Mouse (Mus musculus) spleen, adult 2 months (tissue): ENCODE results near the gene Rnf223. TPM values are rescaled to one million over a fixed set of nuclear protein-coding genes. Genes with fewer than 3 reads are reported as not detected.
"Not testable (repeated sequence)": the region's sequence is repeated elsewhere in the genome, so short reads cannot be mapped to it uniquely, and the experiment has no call there.

Experiments
- DNase-seq, 2 experiments: peaks; one replicate each; pipeline versions ENCODE4 v3.0.0 to v3.0.0-alpha.2; 2012 to 2021; ENCODE audit warnings: low spot score in 2 of 2, low read depth in 1 of 2
- H3K27ac ChIP-seq: fragments of 200-500 bp; 2 replicates; pipeline ENCODE4 v1.5.1; 2012; ENCODE audit warnings: low read length, inconsistent platforms; ENCODE audit not compliant: insufficient read depth
- H3K27me3 ChIP-seq: fragments of 200-500 bp; 2 replicates; pipeline ENCODE4 v1.6.1; 2012; ENCODE audit warnings: mild to moderate bottlenecking, moderate library complexity, low read length, inconsistent platforms; ENCODE audit not compliant: control insufficient read depth, insufficient read depth
- H3K36me3 ChIP-seq: fragments of 200-500 bp; 2 replicates; pipeline ENCODE4 v1.6.1; 2012; ENCODE audit warnings: mild to moderate bottlenecking, low read length, inconsistent platforms; ENCODE audit not compliant: control insufficient read depth, insufficient read depth
- H3K4me1 ChIP-seq: fragments of 200-500 bp; 2 replicates; pipeline ENCODE4 v1.6.1; 2011; ENCODE audit warnings: inconsistent platforms; ENCODE audit not compliant: control insufficient read depth, insufficient read depth, insufficient read length
- H3K4me3 ChIP-seq: fragments of 200-500 bp; 2 replicates; pipeline ENCODE4 v1.5.1; 2011; ENCODE audit warnings: mild to moderate bottlenecking, inconsistent platforms; ENCODE audit not compliant: insufficient read depth, insufficient read length; ENCODE audit errors: extremely low read depth
- CTCF ChIP-seq: fragments of 200-500 bp; IDR thresholded peaks from 2 replicates; pipeline ENCODE4 v1.5.1; 2011; ENCODE audit warnings: mild to moderate bottlenecking, inconsistent platforms; ENCODE audit not compliant: insufficient read depth, insufficient read length, insufficient replicate concordance; ENCODE audit errors: extremely low read depth
- POLR2A ChIP-seq: fragments of 200-500 bp; IDR thresholded peaks from 2 replicates; pipeline ENCODE4 v1.6.1; 2011; ENCODE audit warnings: low read depth, low read length, inconsistent platforms
- WGBS: fragments of 180-500 bp; shearing (Covaris S2); methylation state at CpG from one replicate; pipeline ENCODE4 v1.1.7; 2018; 5-methylcytosine and 5-hydroxymethylcytosine counted together
- polyA plus RNA-seq: library from polyadenylated mRNA; depleted of rRNA; stranded (reverse); fragments of >200 nt; gene quantifications from 2 replicates; pipeline ENCODE4 v1.2.3, GENCODE M21; 2012

Rnf223 gene
- polyA plus RNA-seq, 1 experiment: 0.67 TPM

DNA sequence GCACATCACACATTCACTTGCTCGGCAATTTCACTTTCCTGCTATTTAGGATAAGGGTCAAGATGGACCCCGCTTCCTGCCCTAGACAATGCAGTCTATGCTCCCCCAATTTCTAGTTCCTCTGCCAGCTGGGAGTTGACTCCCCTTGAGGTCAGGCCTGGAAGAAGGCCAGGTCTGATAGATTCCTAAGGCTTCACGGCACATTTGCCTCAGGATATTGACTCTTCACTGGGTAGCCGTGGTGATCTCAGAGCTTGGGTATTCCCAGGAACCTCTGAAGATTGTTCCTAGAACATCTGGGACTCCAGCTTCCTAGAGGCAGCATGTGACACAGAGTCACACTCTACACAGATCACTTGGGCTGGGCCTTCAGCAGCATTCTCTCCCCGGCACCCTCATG, 1.6 kb upstream of the Rnf223 start:
- Histone ChIP-seq H3K4me3 (no peak overlapping the region), H3K36me3 (0 out of 2 replicates have a peak, but pooled peaks cover 2% of the 10 kb centered on the region), H3K4me1 (no peaks in the 10 kb centered on the region), H3K27me3 (no peaks in the 10 kb centered on the region), H3K27ac (no peak overlapping the region)
- no peak for DNase-seq
- 78% methylated on average over 5 of the region's 5 CpGs for WGBS
- TF ChIP-seq CTCF (no peak), POLR2A (no peak)

DNA sequence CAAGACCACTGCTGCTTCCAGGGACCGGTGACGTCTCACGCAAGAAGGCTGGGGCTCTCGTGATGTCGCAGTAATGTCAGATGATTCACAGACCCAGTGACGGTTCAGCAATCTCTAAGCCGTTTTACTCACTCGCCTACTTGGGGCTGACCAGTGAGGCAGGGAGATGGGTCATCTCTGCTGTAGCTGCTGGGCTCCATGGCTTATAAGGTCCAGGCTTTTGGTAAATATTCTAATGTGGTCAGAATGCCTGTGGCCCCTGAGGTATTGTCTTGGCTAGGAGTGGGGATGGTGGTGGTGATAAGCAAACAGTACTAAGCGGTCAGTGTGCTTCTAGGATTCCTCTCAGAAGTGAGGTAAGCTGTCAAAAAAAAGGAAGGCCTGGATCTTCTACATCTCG, 627 bp downstream of the Rnf223 start:
- no peak for TF ChIP-seq POLR2A
- TF ChIP-seq CTCF: no peak

DNA sequence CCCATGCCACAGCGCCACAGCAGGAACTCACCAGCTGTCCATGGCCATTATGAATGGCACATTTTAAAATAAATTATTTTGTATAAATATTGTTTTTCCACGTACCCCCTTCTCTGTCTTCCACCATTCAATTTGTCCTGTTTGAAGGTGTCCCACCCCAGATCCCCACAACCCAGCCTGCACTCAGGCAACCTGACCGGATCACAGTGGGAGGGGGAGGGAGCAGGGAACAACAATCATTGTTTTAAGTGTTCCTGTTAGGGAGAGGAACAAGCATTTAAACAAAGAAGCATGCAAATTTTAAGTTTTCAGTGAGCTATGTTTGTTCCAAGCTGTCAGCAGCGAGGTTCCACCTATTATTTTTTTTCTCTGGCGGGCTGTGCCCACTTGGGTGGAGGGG, 3.0 kb downstream of the Rnf223 start:
- Histone ChIP-seq H3K4me1 (no peaks in the 10 kb centered on the region), H3K27ac (no peak overlapping the region), H3K36me3 (no peaks in the 10 kb centered on the region), H3K4me3 (no peak overlapping the region), H3K27me3 (no peaks in the 10 kb centered on the region)
- DNase-seq: no peak
- TF ChIP-seq POLR2A (no peak), CTCF (no peak)
- 77% methylated on average over 5 of the region's 5 CpGs for whole genome bisulfite sequencing

More for the DNA sequence above, 627 bp downstream of the Rnf223 start:
- 93% methylated on average over 10 of the region's 10 CpGs for WGBS
- Histone ChIP-seq H3K27ac (no peak overlapping the region), H3K4me1 (no peaks in the 10 kb centered on the region), H3K4me3 (no peak overlapping the region), H3K36me3 (no peaks in the 10 kb centered on the region), H3K27me3 (no peaks in the 10 kb centered on the region)
- DNase-seq: no peak

DNA sequence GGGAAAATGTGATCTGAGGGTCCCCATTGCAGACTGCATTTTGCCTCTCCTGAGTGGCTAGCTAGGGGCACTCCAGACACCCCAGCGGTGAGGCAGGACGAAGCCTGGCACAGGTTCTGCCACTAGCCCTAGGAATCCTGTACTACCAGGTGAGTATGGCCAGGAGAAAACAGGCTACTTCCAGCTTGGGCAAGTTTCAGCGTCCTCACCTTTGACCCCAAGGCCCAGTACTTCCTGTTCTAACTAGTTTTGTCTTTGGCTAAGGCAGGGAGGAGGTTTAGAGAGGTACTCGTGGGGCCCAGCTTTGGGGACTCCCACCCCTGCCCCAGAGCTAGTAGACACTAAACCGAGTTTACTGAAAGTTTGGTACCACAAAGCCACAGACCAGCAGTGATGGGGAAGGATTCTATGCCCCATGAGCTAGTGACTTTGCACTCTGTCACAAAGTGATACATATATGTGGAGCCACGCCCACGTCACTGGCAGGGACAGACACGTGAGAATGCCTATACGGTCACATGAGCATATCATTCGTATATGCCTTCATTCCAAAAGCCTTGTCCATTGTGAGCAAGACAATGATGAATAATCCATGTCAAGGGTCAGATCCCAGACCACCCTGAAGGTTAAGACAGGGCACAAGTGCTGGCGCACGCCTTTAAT, 3.8 kb downstream of the Rnf223 start:
- Histone ChIP-seq H3K4me1 (no peaks in the 10 kb centered on the region), H3K27me3 (no peaks in the 10 kb centered on the region), H3K4me3 (no peak overlapping the region), H3K27ac (no peak overlapping the region), H3K36me3 (no peaks in the 10 kb centered on the region)
- no peak for DNase-seq
- WGBS: 60% methylated on average over 12 of the region's 12 CpGs
- TF ChIP-seq CTCF (no peak), POLR2A (no peak)

DNA sequence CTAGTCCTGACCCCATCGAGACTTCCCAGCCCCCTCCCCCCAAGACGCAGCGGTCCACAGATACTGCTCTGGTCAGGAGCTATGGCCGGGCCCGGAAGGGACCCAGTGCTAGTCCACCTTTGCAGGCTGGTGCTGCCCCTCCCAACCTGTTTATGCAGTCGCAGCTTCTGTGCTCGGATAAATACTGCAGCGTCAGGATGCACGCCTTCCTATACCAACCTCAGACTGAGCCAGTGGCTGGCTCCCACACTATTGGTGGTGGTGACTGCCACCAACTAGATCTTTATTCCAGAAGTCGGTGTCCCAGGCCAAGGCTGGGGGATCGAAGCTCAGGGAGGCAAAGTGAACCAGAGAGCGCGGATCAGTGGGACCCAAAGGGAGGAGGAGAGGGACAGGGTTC, 4.8 kb downstream of the Rnf223 start:
- Histone ChIP-seq H3K4me3 (no peak overlapping the region), H3K27ac (no peak overlapping the region), H3K27me3 (no peaks in the 10 kb centered on the region), H3K36me3 (no peaks in the 10 kb centered on the region), H3K4me1 (no peaks in the 10 kb centered on the region)
- DNase-seq: no peak
- TF ChIP-seq POLR2A: no peak
- TF ChIP-seq CTCF: no peak
- 95% methylated on average over 13 of the region's 13 CpGs for WGBS

DNA sequence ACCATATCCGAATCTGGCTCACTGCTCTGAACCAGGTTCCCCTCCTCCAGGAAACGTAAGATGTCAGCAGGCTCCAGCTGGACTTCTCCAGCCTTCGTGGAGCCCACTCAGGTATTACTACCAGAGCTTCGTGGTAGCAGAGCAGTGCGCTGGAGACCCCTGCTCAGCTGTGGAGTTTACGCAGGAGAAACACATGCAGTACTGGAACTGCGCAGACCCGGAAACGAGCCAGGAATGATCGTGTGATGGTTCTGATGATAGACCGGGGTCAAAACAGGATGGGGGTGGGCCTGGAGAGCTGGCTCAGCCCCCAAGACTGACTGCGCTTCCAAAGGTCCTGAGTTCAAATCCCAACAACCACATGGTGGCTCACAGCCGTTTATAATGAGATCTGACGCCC, 5.5 kb downstream of the Rnf223 start:
- TF ChIP-seq CTCF: no peak
- no peak for TF ChIP-seq POLR2A
- Histone ChIP-seq H3K4me1 (no peaks in the 10 kb centered on the region), H3K27me3 (no peaks in the 10 kb centered on the region), H3K4me3 (no peak overlapping the region), H3K27ac (no peak overlapping the region), H3K36me3 (no peaks in the 10 kb centered on the region)
- DNase-seq: no peak
- WGBS: 93% methylated on average over 14 of the region's 14 CpGs

DNA sequence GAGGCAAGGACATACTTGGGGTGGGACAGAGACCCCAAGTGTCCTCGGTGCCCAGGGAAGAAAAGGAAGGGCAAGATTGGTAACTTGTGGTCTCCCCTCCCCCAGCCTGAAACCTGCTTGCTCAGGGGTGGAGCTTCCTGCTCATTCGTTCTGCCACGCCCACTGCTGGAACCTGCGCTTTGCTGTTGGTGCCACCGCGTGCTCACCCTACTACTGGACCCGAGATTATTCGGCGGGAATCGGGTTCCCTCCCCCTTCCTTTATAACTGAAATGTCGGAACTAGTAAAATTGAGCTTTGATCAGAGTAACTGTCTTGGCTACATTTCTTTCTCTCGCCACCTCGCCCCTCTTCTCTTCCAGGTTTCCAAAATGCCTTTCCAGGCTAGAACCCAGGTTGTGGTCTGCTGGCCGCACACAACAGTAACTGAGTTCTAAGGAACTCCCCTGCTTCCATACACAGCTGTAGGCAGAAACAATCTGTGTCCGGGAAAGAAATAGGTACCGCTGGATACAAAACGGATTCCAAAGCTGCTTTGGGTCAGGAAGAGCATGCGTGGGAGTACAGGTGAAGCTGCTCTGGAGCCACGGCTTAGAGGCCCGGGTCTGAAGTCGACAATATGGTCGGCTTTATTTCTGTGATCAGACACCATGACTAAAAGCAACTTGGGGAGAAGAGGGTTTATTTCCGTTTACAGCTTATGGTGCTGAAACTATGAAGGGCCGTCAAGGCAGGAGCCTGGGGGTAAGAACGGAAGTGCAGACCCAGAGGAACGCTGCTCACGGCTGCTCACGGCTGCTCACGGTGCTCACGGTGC, 6.2 kb downstream of the Rnf223 start:
- Histone ChIP-seq H3K36me3 (no peaks in the 10 kb centered on the region), H3K4me1 (no peaks in the 10 kb centered on the region), H3K27me3 (no peaks in the 10 kb centered on the region), H3K27ac (no peak overlapping the region), H3K4me3 (no peak overlapping the region)
- 92% methylated on average over 30 of the region's 30 CpGs for WGBS
- TF ChIP-seq CTCF: no peak
- TF ChIP-seq POLR2A: no peak
- no peak for DNase-seq

DNA sequence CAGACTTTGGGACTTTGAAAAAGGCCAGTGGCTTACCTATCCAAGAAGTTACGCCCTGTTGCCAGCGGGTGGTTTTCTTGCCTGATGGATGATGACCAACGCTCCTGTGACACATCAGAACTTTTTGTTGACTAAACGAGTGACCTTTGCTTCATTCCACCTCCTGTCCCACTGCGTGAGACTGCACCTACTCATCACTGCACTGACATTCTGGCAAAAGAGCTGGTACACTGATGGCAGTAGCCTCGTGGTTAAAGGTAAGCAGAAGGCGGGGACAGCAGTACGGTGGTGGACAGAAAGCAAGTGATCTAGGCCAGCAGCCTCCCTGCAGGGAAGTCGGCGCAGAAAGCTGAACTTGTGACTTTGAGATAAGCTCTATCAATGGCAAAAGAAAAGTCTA, 20.6 kb downstream of the Rnf223 start:
- not testable (repeated sequence) for H3K36me3 ChIP-seq, H3K4me3 ChIP-seq, H3K27ac ChIP-seq, DNase-seq, H3K27me3 ChIP-seq, H3K4me1 ChIP-seq
- 84% methylated on average over 10 of the region's 10 CpGs for WGBS
